Mouse (Mus musculus) liver, embryonic 11.5 days (tissue): ENCODE measurements around the gene Stk38l. TPM values are rescaled to one million over a fixed set of nuclear protein-coding genes. Genes with fewer than 3 reads are reported as not detected.

Experiments
- ATAC-seq: fragments of 200-750 bp; cut with Nextera tagmentation; replicated peaks from 2 replicates; pipeline ENCODE4 v1.8.0; 2017; ENCODE audit warnings: moderate number of reproducible peaks, mild to moderate bottlenecking, moderate TSS enrichment, moderate library complexity; ENCODE audit not compliant: low FRiP score
- DNase-seq: peaks from one replicate; pipeline ENCODE4 v3.0.0-alpha.2; 2017; ENCODE audit warnings: low spot score
- H3K27ac ChIP-seq: fragments of 300-500 bp; sonication (generic); 2 replicates; pipeline ENCODE4 v1.5.1; 2014; ENCODE audit warnings: mild to moderate bottlenecking, low read depth, low read length, control low read depth
- H3K27me3 ChIP-seq: fragments of 300-500 bp; sonication (generic); replicated peaks from 2 replicates; pipeline ENCODE4 v1.6.1; 2014; ENCODE audit warnings: low read length, mixed read lengths; ENCODE audit not compliant: control insufficient read depth, insufficient read depth
- H3K36me3 ChIP-seq: fragments of 300-500 bp; sonication (generic); 2 replicates; pipeline ENCODE4 v1.6.1; 2014; ENCODE audit warnings: mild to moderate bottlenecking, low read length, moderate library complexity, mixed read lengths; ENCODE audit not compliant: control insufficient read depth, insufficient read depth
- H3K4me1 ChIP-seq: fragments of 300-500 bp; sonication (generic); replicated peaks from 2 replicates; pipeline ENCODE4 v1.6.1; 2014; ENCODE audit warnings: low read length, mixed read lengths; ENCODE audit not compliant: control insufficient read depth, insufficient read depth
- H3K4me2 ChIP-seq: fragments of 300-500 bp; sonication (generic); 2 replicates; pipeline ENCODE4 v1.6.1; 2014; ENCODE audit warnings: mild to moderate bottlenecking, control low read depth, moderate library complexity
- H3K4me3 ChIP-seq: fragments of 300-500 bp; sonication (generic); 2 replicates; pipeline ENCODE4 v1.5.1; 2014; ENCODE audit warnings: low read depth, low read length, control low read depth
- H3K9ac ChIP-seq: fragments of 300-500 bp; sonication (generic); 2 replicates; pipeline ENCODE4 v1.6.1; 2014; ENCODE audit warnings: low read depth, low read length, control low read depth
- H3K9me3 ChIP-seq: fragments of 300-500 bp; sonication (generic); 2 replicates; pipeline ENCODE4 v1.6.1; 2016; ENCODE audit warnings: low read length, inconsistent platforms, mixed read lengths; ENCODE audit not compliant: control insufficient read depth
- WGBS: fragments of 180-500 bp; shearing (Covaris S2); extraction: QIAGEN DNeasy Blood & Tissue Kit; methylation state at CpG from one replicate; pipeline ENCODE4 v1.1.7; 2014; 5-methylcytosine and 5-hydroxymethylcytosine counted together
- polyA plus RNA-seq: library from polyadenylated mRNA; unstranded; fragments of >200 nt; fragmentation: Nextera tagmentation; extraction: Ambion mirVana; gene quantifications from 2 replicates; pipeline ENCODE4 v1.2.1, GENCODE M21; 2014

Stk38l gene
- polyA plus RNA-seq, 1 experiment from 2014 or later, result 8.5 TPM

DNA sequence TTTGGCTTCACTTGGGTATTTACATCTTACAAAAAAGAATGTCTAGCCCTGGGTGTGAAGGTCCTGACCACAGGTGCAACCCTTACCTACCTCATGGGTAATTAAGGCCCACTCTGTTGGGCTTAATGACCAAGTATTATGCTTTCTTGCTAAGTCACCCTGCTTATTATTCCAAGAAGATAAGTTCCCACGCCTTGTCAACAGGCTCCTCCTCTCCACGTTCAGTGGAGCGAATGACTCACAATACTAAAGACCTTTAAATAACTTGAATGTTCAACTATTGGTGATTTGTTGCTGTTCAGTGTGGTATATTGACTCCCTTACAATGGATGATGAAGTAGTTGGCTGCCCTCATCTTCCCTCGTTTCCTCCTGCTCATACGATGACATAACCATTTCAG lies 27.0 kb upstream of the Stk38l start:
- ATAC-seq (no peak), DNase-seq (no peak)
- H3K9ac ChIP-seq, result no peak overlapping the region

DNA sequence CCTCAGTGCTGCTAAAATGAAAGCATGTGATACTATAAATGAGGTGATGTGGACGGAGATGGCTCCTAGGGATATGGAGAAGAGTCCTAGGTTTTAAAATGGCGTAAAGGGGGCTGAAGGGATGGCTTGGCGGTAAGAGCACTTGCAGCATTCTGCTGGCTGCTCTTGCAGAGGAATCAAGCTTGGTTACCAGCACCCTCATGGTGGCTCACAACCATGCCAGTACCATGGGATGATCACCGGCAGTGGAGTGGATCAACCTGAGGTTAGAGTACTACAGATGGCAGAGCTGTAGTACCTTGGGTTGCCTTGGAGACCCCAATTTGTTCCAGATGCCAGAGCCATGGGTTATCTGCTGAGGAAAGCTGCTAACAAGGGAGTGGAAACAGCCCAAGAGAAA lies 26.4 kb upstream of the Stk38l start:
- Histone ChIP-seq H3K4me1 (no peaks in the 10 kb centered on the region), H3K4me3 (no peak overlapping the region), H3K27ac (no peak overlapping the region), H3K9ac (no peak overlapping the region), H3K4me2 (no peak overlapping the region), H3K27me3 (no peaks in the 10 kb centered on the region), H3K9me3 (peaks cover 3% of the 10 kb centered on the region; the same call in 1 of the 2 replicates), H3K36me3 (no peaks in the 10 kb centered on the region)
- WGBS, result 83% methylated on average over 4 of the region's 4 CpGs
- ATAC-seq, result no peak
- no peak for DNase-seq

More for the DNA sequence above, 27.0 kb upstream of the Stk38l start:
- H3K4me2 ChIP-seq, result no peak overlapping the region
- H3K4me3 ChIP-seq, result no peak overlapping the region
- H3K27me3 ChIP-seq, result no peaks in the 10 kb centered on the region
- 82% methylated on average over 5 of the region's 5 CpGs for WGBS
- H3K4me1 ChIP-seq, result no peaks in the 10 kb centered on the region
- H3K36me3 ChIP-seq, result no peaks in the 10 kb centered on the region
- peaks cover 3% of the 10 kb centered on the region; the same call in 1 of the 2 replicates for H3K9me3 ChIP-seq
- no peak overlapping the region for H3K27ac ChIP-seq

DNA sequence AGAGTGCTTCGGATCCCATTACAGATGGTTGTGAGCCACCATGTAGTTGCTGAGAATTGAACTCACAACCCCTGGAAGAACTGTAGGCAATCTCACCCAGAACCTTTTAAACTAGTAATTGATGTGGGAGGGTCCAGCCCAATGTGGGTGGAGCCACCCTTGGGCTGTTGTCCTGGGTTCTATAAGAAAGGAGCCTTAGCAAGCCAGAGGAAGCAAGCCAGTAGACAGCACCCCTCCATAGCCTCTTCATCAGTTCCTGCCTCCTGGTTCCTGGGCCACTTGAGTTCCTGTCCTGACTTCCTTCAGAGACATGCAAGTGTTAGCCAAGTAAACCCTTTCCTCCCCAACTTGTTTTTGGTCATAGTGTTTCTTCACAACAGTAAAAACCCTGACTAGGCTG lies 24.3 kb upstream of the Stk38l start:
- no peak for DNase-seq

DNA sequence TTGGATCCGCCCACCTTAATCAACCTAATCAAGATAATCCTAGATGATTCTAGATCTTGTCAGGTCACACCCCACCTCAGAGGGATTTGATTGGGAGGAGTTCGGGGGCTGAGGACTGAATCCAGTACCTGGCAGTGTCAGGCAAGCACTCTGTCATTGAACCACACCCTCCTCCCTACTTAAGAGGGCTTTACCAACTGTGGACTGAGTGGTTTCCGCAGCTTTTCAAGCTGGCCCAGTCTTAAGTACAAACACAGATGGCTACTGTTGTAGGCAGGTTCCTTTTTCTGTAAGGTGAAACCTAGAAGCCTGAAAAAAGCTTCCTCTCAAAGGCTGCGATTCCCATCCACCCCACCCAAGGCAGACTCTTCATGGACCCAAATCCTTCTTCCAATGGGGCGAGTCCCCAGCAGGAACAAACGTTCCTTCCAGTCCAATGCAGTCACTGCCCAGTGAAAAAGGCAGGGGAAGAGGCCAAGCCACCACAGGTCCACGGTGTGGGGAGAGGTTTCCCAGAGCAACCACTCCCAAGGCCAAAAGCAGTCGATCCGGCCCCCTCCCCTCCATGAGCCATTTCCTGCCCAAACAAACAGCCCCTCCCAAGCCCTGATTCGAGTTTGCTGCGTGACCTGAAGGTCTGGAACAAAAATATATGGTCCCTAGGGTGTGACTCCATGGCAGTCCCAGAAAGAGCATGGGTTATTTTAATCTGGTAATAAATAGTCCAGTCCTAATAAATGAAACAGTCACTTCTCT lies 22.5 kb upstream of the Stk38l start:
- Histone ChIP-seq H3K4me3 (no peak overlapping the region), H3K4me1 (no peaks in the 10 kb centered on the region), H3K27ac (no peak overlapping the region), H3K9ac (no peak overlapping the region), H3K36me3 (no peaks in the 10 kb centered on the region), H3K4me2 (no peak overlapping the region), H3K27me3 (no peaks in the 10 kb centered on the region), H3K9me3 (no peaks in the 10 kb centered on the region)
- 57% methylated on average over 11 of the region's 11 CpGs for WGBS
- DNase-seq, result no peak
- ATAC-seq, result no peak

More for the DNA sequence above, 24.3 kb upstream of the Stk38l start:
- Histone ChIP-seq H3K9ac (no peak overlapping the region), H3K9me3 (no peaks in the 10 kb centered on the region), H3K4me2 (no peak overlapping the region), H3K4me3 (no peak overlapping the region), H3K27me3 (no peaks in the 10 kb centered on the region), H3K4me1 (no peaks in the 10 kb centered on the region), H3K27ac (no peak overlapping the region), H3K36me3 (no peaks in the 10 kb centered on the region)
- no peak for ATAC-seq
- 84% methylated on average over 1 of the region's 1 CpGs for WGBS

DNA sequence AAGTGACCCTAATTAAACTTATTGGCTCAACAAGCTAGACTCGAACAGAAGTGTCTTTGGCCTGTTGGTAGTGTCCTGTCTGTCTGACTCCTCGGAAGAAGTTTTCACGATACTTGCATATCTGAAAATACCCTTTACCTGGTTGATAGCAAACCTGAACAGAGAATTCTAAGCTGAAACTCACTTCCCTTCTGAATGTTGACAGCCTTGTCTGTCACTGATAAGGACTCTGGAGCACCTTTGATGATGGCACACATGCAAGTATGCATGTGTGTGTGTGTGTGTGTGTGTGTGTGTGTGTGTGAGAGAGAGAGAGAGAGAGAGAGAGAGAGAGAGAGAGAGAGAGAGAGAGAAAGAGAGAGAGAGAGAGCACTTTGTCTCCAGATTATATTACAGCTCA lies 21.4 kb upstream of the Stk38l start:
- Histone ChIP-seq H3K27ac (no peak overlapping the region), H3K9me3 (no peaks in the 10 kb centered on the region), H3K4me2 (no peak overlapping the region), H3K36me3 (no peaks in the 10 kb centered on the region), H3K4me3 (no peak overlapping the region), H3K9ac (no peak overlapping the region), H3K27me3 (no peaks in the 10 kb centered on the region), H3K4me1 (no peaks in the 10 kb centered on the region)
- ATAC-seq (no peak), DNase-seq (no peak)
- 69% methylated on average over 3 of the region's 3 CpGs for WGBS

DNA sequence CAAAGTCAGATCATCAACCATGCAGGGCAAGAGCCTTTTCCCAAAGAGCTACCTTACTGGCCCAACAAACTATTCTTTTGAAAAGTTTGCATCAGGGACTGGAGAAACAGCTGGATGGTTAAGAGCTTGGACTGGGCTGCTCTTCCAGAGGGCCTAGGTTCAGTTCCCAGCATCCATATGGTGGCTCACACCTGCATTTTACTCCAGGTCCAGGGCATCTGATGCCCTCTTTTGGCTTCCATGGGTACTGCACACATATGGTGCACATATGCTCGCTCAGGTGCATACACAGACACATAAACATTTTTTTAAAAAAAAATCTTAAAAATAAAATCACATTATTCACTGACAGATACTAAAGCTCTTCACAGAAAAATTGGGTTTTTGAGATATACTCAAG lies 19.2 kb upstream of the Stk38l start:
- no peaks in the 10 kb centered on the region for H3K4me1 ChIP-seq
- no peaks in the 10 kb centered on the region for H3K9me3 ChIP-seq
- ATAC-seq (no peak), DNase-seq (no peak)
- no peak overlapping the region for H3K4me3 ChIP-seq
- H3K27me3 ChIP-seq, result no peaks in the 10 kb centered on the region
- 78% methylated on average over 1 of the region's 1 CpGs for WGBS
- H3K4me2 ChIP-seq, result no peak overlapping the region
- no peaks in the 10 kb centered on the region for H3K36me3 ChIP-seq
- no peak overlapping the region for H3K27ac ChIP-seq
- no peak overlapping the region for H3K9ac ChIP-seq

DNA sequence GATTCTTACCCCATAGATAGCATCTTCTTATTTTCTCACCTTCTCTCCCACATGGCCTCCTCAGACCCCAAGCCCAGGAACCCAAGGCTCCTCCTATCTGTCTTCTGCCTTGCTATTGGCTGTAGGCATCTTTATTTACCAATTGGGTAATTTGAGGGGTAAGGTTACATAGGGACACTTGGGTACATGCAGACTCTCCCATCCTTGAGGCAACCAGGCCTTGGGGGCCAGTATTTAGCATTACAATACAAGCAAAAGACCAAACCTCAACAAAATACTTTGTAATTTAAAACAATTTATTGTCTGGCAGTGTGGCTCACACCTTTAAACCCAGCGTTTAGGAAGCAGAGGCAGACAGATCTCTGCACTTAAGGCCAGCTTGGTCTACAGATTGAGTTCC lies 5.2 kb upstream of the Stk38l start:
- ATAC-seq (no peak), DNase-seq (no peak)
- no peak overlapping the region for H3K4me2 ChIP-seq
- H3K9ac ChIP-seq, result no peak overlapping the region
- no peaks in the 10 kb centered on the region for H3K9me3 ChIP-seq
- H3K4me1 ChIP-seq, result no peaks in the 10 kb centered on the region
- no peak overlapping the region for H3K4me3 ChIP-seq
- no peaks in the 10 kb centered on the region for H3K36me3 ChIP-seq
- H3K27me3 ChIP-seq, result no peaks in the 10 kb centered on the region
- H3K27ac ChIP-seq, result no peak overlapping the region
- 71% methylated on average over 1 of the region's 1 CpGs for WGBS

DNA sequence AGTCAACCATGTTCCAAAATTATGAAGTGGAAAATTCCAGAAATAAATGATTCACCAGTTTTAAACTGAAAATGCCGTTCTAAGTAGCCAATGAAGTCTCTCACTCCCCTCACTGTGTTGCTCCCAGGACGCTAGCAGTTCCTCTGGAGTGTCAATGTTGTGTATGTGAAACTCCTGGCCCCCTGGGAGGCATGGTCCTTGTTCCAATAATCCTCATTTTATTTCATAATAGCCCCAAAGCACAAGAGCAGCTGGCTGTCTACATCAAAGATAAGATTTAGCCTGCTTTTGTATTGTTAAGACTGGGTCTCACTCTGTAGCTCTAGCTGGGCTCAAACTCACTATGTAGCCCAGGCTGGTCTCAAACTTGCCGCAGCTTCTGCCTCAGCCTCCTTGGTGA lies 990 bp upstream of the Stk38l start:
- no peak overlapping the region for H3K9ac ChIP-seq
- DNase-seq, result no peak
- H3K27me3 ChIP-seq, result no peaks in the 10 kb centered on the region
- no peaks in the 10 kb centered on the region for H3K9me3 ChIP-seq
- no peak overlapping the region for H3K4me3 ChIP-seq
- ATAC-seq, result no peak
- H3K4me1 ChIP-seq, result no peaks in the 10 kb centered on the region
- H3K36me3 ChIP-seq, result no peaks in the 10 kb centered on the region
- no peak overlapping the region for H3K4me2 ChIP-seq
- 91% methylated on average over 3 of the region's 3 CpGs for WGBS
- H3K27ac ChIP-seq, result no peak overlapping the region

DNA sequence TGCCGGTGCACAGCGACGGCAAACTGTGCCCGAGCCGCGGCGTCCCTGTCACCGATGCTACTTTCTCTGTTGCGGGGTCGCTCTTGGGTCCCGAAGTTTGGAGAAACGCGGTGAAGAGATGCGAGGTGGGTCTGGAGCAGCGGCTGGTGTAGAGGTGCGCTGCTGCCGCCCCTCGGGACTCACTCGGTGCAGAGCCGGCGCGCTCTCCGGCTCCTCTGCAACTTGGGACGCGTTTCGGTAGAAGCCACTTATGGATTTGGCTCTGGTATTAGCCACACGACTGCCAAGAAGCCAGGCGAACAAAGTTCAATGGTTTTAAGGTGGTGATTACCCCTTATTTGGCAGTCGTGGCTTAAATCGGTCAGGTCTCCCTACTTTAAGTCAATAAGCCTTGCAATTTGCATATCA lies 593 bp downstream of the Stk38l start:
- Histone ChIP-seq H3K4me3 (peak overlapping the region; percentile 91), H3K27me3 (no peaks in the 10 kb centered on the region), H3K27ac (peak overlapping the region; percentile 47), H3K36me3 (no peaks in the 10 kb centered on the region), H3K4me1 (no peaks in the 10 kb centered on the region), H3K9me3 (no peaks in the 10 kb centered on the region), H3K4me2 (peak overlapping the region; percentile 72), H3K9ac (peak overlapping the region; percentile 81)
- WGBS, result under 1% methylated on average over 30 of the region's 30 CpGs
- DNase-seq (peak; percentile 61), ATAC-seq (peak; percentile 57)
